Mouse (Mus musculus) midbrain, postnatal 0 days (tissue): ENCODE results near the gene Galnt3. TPM values are rescaled to one million over a fixed set of nuclear protein-coding genes. Genes with fewer than 3 reads are reported as not detected.

Experiments used
- ATAC-seq: fragments of 200-750 bp; cut with Nextera tagmentation; 2 replicates; pipeline ENCODE4 v1.8.0; 2017; ENCODE audit warnings: moderate number of reproducible peaks, mild to moderate bottlenecking, moderate TSS enrichment, moderate library complexity; ENCODE audit not compliant: low FRiP score
- DNase-seq: peaks from one replicate; pipeline ENCODE4 v3.0.0-alpha.2; 2015; ENCODE audit warnings: low spot score
- H3K27ac ChIP-seq: fragments of 300-500 bp; sonication (generic); 2 replicates; pipeline ENCODE4 v1.5.1; 2014; ENCODE audit warnings: low read depth, mild to moderate bottlenecking, low read length, mixed read lengths
- H3K27me3 ChIP-seq: fragments of 300-500 bp; sonication (generic); 2 replicates; pipeline ENCODE4 v1.6.1; 2014; ENCODE audit warnings: low read length, control low read depth, mixed read lengths; ENCODE audit not compliant: insufficient read depth
- H3K36me3 ChIP-seq: fragments of 300-500 bp; sonication (generic); 2 replicates; pipeline ENCODE4 v1.6.1; 2014; ENCODE audit warnings: low read length, control low read depth, mixed read lengths; ENCODE audit not compliant: insufficient read depth
- H3K4me1 ChIP-seq: fragments of 300-500 bp; sonication (generic); 2 replicates; pipeline ENCODE4 v1.6.1; 2014; ENCODE audit warnings: mild to moderate bottlenecking, control low read depth, antibody characterized with exemption, low read length, mixed read lengths; ENCODE audit not compliant: insufficient read depth
- H3K4me2 ChIP-seq: fragments of 300-500 bp; sonication (generic); 2 replicates; pipeline ENCODE4 v1.6.1; 2014; ENCODE audit warnings: low read depth, mild to moderate bottlenecking, low read length, mixed read lengths; ENCODE audit not compliant: poor library complexity, severe bottlenecking
- H3K4me3 ChIP-seq: fragments of 300-500 bp; sonication (generic); 2 replicates; pipeline ENCODE4 v1.5.1; 2014; ENCODE audit warnings: low read depth, mild to moderate bottlenecking, low read length, moderate library complexity
- H3K9ac ChIP-seq: fragments of 300-500 bp; sonication (generic); replicated peaks from 2 replicates; pipeline ENCODE4 v1.6.1; 2014; ENCODE audit warnings: mild to moderate bottlenecking, low read length, moderate library complexity, mixed read lengths; ENCODE audit not compliant: poor library complexity, severe bottlenecking
- H3K9me3 ChIP-seq: fragments of 300-500 bp; sonication (generic); 2 replicates; pipeline ENCODE4 v1.6.1; 2016; ENCODE audit warnings: low read length, control low read depth
- CTCF ChIP-seq: IDR thresholded peaks from 2 replicates; pipeline ENCODE4 v1.5.1; 2016; ENCODE audit warnings: antibody characterized with exemption, mild to moderate bottlenecking
- WGBS: fragments of 180-500 bp; shearing (Covaris S2); extraction: QIAGEN DNeasy Blood & Tissue Kit; methylation state at CpG from one replicate; pipeline ENCODE4 v1.1.7; 2014; 5-methylcytosine and 5-hydroxymethylcytosine counted together
- polyA plus RNA-seq: library from polyadenylated mRNA; unstranded; fragments of >200 nt; fragmentation: Nextera tagmentation; extraction: Ambion mirVana; gene quantifications from 2 replicates; pipeline ENCODE4 v1.2.1, GENCODE M21; 2015
- total RNA-seq: library from RNA; depleted of rRNA; stranded (reverse); fragments of >200 nt; gene quantifications from 2 replicates; pipeline ENCODE4 v1.2.3, GENCODE M21; 2014; rRNA removed

Galnt3 gene
- total and polyA plus RNA-seq, 2 experiments from 2014 or later, result 1.5 to 3.5 TPM

DNA sequence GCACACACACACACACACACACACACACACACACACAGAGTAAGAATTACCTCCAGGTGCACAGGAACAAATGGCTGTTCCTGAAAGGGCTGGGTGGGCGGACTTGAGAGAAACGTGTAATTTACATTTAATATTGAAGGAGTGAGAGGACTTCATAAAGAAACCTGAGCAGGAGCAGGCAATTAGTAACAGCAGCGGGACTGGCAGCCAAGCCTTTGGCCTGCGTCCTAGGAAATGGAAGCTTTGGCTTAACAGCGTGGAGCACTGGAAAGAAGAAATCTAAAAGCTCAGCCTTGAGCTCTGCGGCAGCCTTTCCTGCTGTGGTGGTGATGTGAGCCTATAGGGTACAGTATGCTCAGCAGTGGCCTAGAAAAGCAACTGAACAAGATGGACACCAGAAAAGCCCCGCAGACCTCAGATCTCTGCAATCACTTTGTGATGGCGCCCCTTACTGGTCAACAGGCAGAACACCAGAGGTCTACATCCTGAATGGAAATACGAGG is 82.8 kb downstream of the Galnt3 start:
- no peaks in the 10 kb centered on the region for H3K36me3 ChIP-seq
- H3K9ac ChIP-seq, result no peak overlapping the region
- H3K27me3 ChIP-seq, result no peaks in the 10 kb centered on the region
- ATAC-seq, result peak; percentile 83
- H3K4me2 ChIP-seq, result no peak overlapping the region
- peaks cover 4% of the 10 kb centered on the region; the same call in 1 of the 2 replicates for H3K4me1 ChIP-seq
- peak overlapping the region; percentile 43 for H3K27ac ChIP-seq
- WGBS, result 53% methylated on average over 9 of the region's 9 CpGs
- H3K4me3 ChIP-seq, result no peak overlapping the region
- H3K9me3 ChIP-seq, result no peaks in the 10 kb centered on the region
- peak; percentile 92 for DNase-seq
- TF ChIP-seq CTCF, result peak; percentile 71

DNA sequence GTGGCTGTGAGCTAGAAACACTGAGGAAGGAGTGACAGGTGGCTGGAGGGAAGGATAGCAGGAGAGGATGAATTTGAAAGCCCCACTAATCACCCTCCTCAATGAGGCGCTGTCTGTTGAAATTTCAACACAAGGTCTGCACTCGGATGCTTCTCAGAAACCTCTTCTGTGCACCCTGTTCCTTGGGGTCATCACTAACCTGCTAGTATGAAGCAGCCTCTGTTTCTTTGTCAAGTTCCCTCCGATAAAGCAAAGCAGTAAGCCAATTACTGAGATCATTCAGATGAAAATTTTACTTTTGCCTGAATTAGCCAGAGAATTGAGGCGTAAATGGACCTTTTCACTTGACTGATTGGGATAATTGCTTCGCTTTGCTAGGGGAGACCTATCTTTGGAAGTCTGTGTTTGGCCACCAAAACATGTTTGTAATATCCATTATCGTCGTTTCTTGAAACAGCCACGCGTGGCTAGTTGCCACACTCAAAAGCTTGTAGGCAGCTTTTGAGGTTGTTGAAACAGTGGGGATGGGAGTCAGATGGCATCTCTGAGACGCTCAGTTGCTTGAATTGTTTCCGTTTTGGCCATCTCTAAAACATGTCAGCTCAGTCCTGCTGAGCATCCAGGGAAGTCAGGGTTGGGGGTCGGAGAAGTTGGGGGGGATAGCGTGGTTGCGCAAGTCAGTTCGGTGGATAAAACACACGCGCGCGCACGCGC is 83.4 kb downstream of the Galnt3 start:
- H3K4me1 ChIP-seq, result peaks cover 4% of the 10 kb centered on the region; the same call in 1 of the 2 replicates
- no peak overlapping the region for H3K4me3 ChIP-seq
- no peaks in the 10 kb centered on the region for H3K9me3 ChIP-seq
- H3K4me2 ChIP-seq, result no peak overlapping the region
- H3K9ac ChIP-seq, result no peak overlapping the region
- peak overlapping the region; percentile 43 for H3K27ac ChIP-seq
- H3K27me3 ChIP-seq, result no peaks in the 10 kb centered on the region
- no peak for TF ChIP-seq CTCF
- H3K36me3 ChIP-seq, result no peaks in the 10 kb centered on the region
- WGBS, result 73% methylated on average over 21 of the region's 21 CpGs
- DNase-seq, result peak; percentile 67
- ATAC-seq, result no peak

GRCm38 (mm10) chr2:66040611-66041010 is 84.2 kb downstream of the Galnt3 start:
- DNase-seq, result peak; percentile 32
- H3K27ac ChIP-seq, result no peak overlapping the region

DNA sequence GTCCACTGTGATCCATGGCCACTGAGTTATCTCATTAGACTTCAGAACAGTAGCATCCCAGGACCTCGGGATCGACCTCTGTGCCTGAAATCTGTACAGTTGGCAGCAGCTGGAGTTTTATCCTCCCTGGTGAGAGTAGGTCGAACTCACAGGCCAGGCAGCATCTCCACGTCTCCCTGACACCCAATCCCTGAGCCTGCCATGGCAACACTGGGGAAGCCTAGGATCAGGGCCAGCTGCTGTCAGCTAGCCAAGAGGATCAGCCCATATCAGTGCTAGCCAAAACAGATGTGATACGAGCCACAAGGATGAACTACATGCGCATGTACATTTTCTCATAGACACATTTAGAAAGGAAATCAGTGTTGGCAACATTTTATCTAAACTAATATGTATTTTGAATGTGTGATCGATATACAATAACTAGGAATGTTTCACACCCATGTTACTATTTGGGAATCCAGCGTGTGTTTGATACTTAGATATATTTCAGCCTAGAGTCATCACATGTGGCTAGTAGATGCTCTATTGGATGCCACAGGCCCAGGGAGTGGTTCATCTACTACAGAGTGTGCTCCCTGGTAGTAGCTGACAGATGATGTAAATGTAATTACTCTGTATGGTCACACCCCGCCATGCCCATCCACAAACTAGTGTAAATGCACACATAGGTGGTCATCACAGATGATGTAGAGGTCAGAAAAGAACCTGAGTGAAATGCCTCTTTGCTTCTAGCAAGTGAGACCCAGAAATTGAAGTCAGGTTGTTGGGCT is 89.7 kb downstream of the Galnt3 start:
- no peak overlapping the region for H3K27ac ChIP-seq
- 58% methylated on average over 9 of the region's 9 CpGs for WGBS
- H3K9ac ChIP-seq, result no peak overlapping the region

More at GRCm38 (mm10) chr2:66040611-66041010, 84.2 kb downstream of the Galnt3 start:
- Histone ChIP-seq H3K4me2 (no peak overlapping the region), H3K9ac (no peak overlapping the region), H3K27me3 (no peaks in the 10 kb centered on the region), H3K9me3 (no peaks in the 10 kb centered on the region), H3K36me3 (no peaks in the 10 kb centered on the region), H3K4me1 (peaks cover 4% of the 10 kb centered on the region; the same call in 1 of the 2 replicates), H3K4me3 (no peak overlapping the region)
- no peak for ATAC-seq
- peak; percentile 47 for TF ChIP-seq CTCF

More for the DNA sequence above, 89.7 kb downstream of the Galnt3 start:
- TF ChIP-seq CTCF, result no peak
- Histone ChIP-seq H3K4me2 (no peak overlapping the region), H3K36me3 (no peaks in the 10 kb centered on the region), H3K4me1 (0 out of 2 replicates have a peak, but pooled peaks cover 7% of the 10 kb centered on the region), H3K9me3 (no peaks in the 10 kb centered on the region), H3K4me3 (no peak overlapping the region), H3K27me3 (no peaks in the 10 kb centered on the region)
- no peak for ATAC-seq
- peak; percentile 75 for DNase-seq

Other genes starting within 250 kb of the Galnt3 start
- gene Ttc21b, start 131.6 kb upstream of the Galnt3 start, total RNA-seq, result 9.8 and 14.0 TPM in 2 replicates
- gene Ttc21b, start 131.6 kb upstream of the Galnt3 start, polyA plus RNA-seq, result 5.7 and 6.1 TPM in 2 replicates